Mouse (Mus musculus): ENCODE results near the gene Stt3b.

GRCm38 (mm10) chr9:115349741-115350512 is 39.7 kb upstream of the Stt3b start:
- no peak for TF ChIP-seq MYOG (IDR thresholded peaks at IDR 0.05; ENCODE audit: control insufficient read depth in 1 of 3, insufficient read depth in 1 of 3, insufficient read length in 2 of 3, low read depth in 2 of 3)
- no peak for TF ChIP-seq POLR2A (IDR thresholded peaks at IDR 0.05; ENCODE audit: insufficient read length, low read depth)
- no peak for TF ChIP-seq SRF (IDR thresholded peaks at IDR 0.05; ENCODE audit: control insufficient read depth, insufficient read length, low read depth)
- no peak for TF ChIP-seq USF1 (IDR thresholded peaks at IDR 0.05; ENCODE audit: low read depth)
- TF ChIP-seq TCF3 (IDR thresholded peaks at IDR 0.05; ENCODE audit: insufficient read length, low read depth), result no peak
- no peak for TF ChIP-seq MAX (IDR thresholded peaks at IDR 0.05; ENCODE audit: low read depth)
- TF ChIP-seq TCF12 (IDR thresholded peaks at IDR 0.05; ENCODE audit: insufficient read depth, poor library complexity, severe bottlenecking), result no peak

All from myocyte (in vitro differentiated cells).